Mouse (Mus musculus): ENCODE results near the gene Il6st.

GRCm38 (mm10) chr13:112486236-112486635, 22.4 kb downstream of the Il6st start:
- TF ChIP-seq CTCF (IDR thresholded peaks at IDR 0.05; ENCODE audit: low read depth, low read length), result no peak
- no peak for TF ChIP-seq POLR2A (IDR thresholded peaks at IDR 0.05; ENCODE audit: borderline replicate concordance, low read depth, low read length)

All from bone marrow macrophage, adult 2 months (primary cell).